17 mouse cellular contexts compared by ENCODE assay signal in the genomic region with DNA sequence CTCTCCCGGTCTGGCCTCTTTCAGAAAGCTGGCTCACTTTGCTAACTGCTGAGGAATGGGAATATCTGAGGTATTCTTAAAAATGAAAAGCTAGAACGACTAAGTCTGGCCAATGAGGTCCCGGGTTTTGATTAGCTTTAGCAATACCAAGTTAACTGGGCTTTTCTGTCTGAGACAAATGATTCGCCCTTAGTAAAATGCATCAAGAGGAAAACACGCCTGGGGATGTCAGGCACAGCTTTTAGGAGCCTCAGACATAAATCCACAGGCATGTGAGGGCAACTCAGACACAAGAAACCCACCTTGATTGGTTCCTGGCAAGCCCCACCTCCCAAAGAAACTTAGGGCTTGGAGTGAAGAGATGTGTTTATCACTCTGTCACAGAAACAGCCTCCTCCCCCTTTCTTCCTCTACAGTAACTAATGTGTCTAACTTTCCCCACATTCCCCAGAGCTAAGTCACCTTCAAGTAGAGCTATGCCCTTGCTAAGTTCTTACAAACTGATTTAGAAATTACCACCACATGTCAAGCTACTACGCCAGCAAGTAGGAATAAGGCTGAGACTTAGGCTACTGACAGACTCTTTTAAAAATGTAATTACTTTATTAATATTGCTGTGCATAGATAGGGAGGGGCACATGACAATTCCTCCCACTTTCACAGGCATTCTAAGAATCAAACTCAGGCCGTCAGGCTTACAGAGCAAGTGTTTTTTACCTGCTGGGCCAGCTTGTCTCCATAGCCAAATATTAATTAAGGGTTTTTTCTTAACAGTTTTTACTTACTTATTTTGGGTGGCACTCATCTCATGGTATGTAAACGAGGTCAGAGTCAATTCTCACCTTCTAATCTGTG. TPM values are rescaled to one million over a fixed set of nuclear protein-coding genes. Genes with fewer than 3 reads are reported as not detected.
DNase-seq lines count a peak whose midpoint lies in the region; ATAC-seq and TF ChIP-seq lines count a peak whose summit lies in the region.
"Had no signal": no experiment of that assay in that cellular context is flagged by ENCODE, and none has a peak within 500 bp of the region (broad histone marks: within the 10 kb centered on the region; RNA-seq: fewer than 3 reads in every experiment).

No protein-coding gene starts in this region.

- peaks cover 15% of the 10 kb centered on the region; the same call in 1 of the 2 replicates for H3K4me1 ChIP-seq in heart, postnatal 0 days (ENCODE audit: control insufficient read depth, insufficient read depth)
- H3K4me1 ChIP-seq in embryonic fibroblast, embryonic 13.5 days (ENCODE audit: control insufficient read depth, insufficient read depth, low read length), result peaks cover 8% of the 10 kb centered on the region
- peaks cover 40% of the 10 kb centered on the region for H3K4me1 ChIP-seq in liver, embryonic 15.5 days (replicated peaks)
- H3K4me1 ChIP-seq: kidney, embryonic 15.5 days had no signal

- TF ChIP-seq EP300 in heart, postnatal 0 days (IDR thresholded peaks at IDR 0.05; ENCODE audit: low read depth), result no peak

- WGBS in heart, postnatal 0 days, result 64% methylated on average over 8 of the region's 8 CpGs
- 61% methylated on average over 8 of the region's 8 CpGs for WGBS in liver, embryonic 15.5 days (ENCODE audit: insufficient replicate concordance)

- H3K27ac ChIP-seq in heart, postnatal 0 days (ENCODE audit: low read depth), result 0 out of 2 replicates have a peak overlapping the region, but pooled peaks have one; percentile 1
- peak overlapping the region; percentile 86 for H3K27ac ChIP-seq in embryonic fibroblast, embryonic 13.5 days (ENCODE audit: insufficient read depth, low read length)
- H3K27ac ChIP-seq in liver, embryonic 15.5 days (replicated peaks), result peak overlapping the region; percentile 73
- H3K27ac ChIP-seq: kidney, embryonic 15.5 days had no signal

- DNase-seq in heart, postnatal 0 days (ENCODE audit: low spot score), result peak; percentile 8
- no peak for DNase-seq in heart, postnatal 4 days
- DNase-seq in NIH3T3 (ENCODE audit: low read depth), result peak; percentile 89
- DNase-seq in layer of hippocampus, adult 18-20 months (ENCODE audit: low spot score in 2 of 2), result no peak
- no peak for DNase-seq in right cerebral cortex, adult 18-20 months
- no peak for DNase-seq in left cerebral cortex, postnatal 10 days (ENCODE audit: extremely low spot score in 1 of 2, low spot score in 2 of 2)
- DNase-seq: adrenal gland, adult 2 months; cerebellum, adult 8-10 months; forebrain, postnatal 0 days; gastrocnemius, postnatal 10 days; left cerebral cortex, postnatal 4 days; lung, adult 2 months had no signal

- TF ChIP-seq CTCF in heart, postnatal 0 days (IDR thresholded peaks at IDR 0.05; ENCODE audit: low read depth), result no peak
- no peak for TF ChIP-seq CTCF in embryonic fibroblast, embryonic 13.5 days (IDR thresholded peaks at IDR 0.05; ENCODE audit: borderline replicate concordance, insufficient read depth, low read length)

- H3K9me3 ChIP-seq in heart, postnatal 0 days (replicated peaks; ENCODE audit: control insufficient read depth, low read length), result no peaks in the 10 kb centered on the region
- H3K9me3 ChIP-seq in liver, embryonic 15.5 days (replicated peaks), result no peaks in the 10 kb centered on the region
- H3K9me3 ChIP-seq: kidney, embryonic 15.5 days had no signal

- H3K36me3 ChIP-seq in heart, postnatal 0 days (replicated peaks; ENCODE audit: control insufficient read depth, insufficient read depth, low read length), result peaks cover 26% of the 10 kb centered on the region
- peaks cover 40% of the 10 kb centered on the region for H3K36me3 ChIP-seq in liver, embryonic 15.5 days (replicated peaks)

- H3K9ac ChIP-seq in heart, postnatal 0 days (replicated peaks; ENCODE audit: low read depth, low read length), result no peak overlapping the region
- H3K9ac ChIP-seq in liver, embryonic 15.5 days, result 0 out of 2 replicates have a peak overlapping the region, but pooled peaks have one; percentile 3
- H3K9ac ChIP-seq: forebrain, postnatal 0 days; kidney, embryonic 15.5 days had no signal

- intact Hi-C loops in left cerebral cortex, postnatal 10 days (cut with DNase I), result no loop called here

- H3K4me3 ChIP-seq in heart, postnatal 0 days (ENCODE audit: low read depth, low read length), result no peak overlapping the region
- no peak overlapping the region for H3K4me3 ChIP-seq in embryonic fibroblast, embryonic 13.5 days (ENCODE audit: insufficient read depth, low read length)
- H3K4me3 ChIP-seq in liver, embryonic 15.5 days (replicated peaks), result no peak overlapping the region
- H3K4me3 ChIP-seq: kidney, embryonic 15.5 days had no signal

- ATAC-seq in heart, postnatal 0 days (ENCODE audit: insufficient read depth, low read depth), result no peak
- peak; percentile 93 for ATAC-seq in liver, embryonic 15.5 days (ENCODE audit: insufficient read depth)
- ATAC-seq: forebrain, postnatal 0 days; hindbrain, embryonic 16.5 days; midbrain, embryonic 16.5 days had no signal

- H3K4me2 ChIP-seq in heart, postnatal 0 days (ENCODE audit: low read depth, low read length), result no peak overlapping the region
- H3K4me2 ChIP-seq in liver, embryonic 15.5 days, result peak overlapping the region; percentile 38
- H3K4me2 ChIP-seq: kidney, embryonic 15.5 days had no signal

- no peak for TF ChIP-seq POLR2A in embryonic fibroblast, embryonic 13.5 days (IDR thresholded peaks at IDR 0.05; ENCODE audit: low read depth, low read length)

- no peaks in the 10 kb centered on the region for H3K27me3 ChIP-seq in heart, postnatal 0 days (ENCODE audit: control insufficient read depth, insufficient read depth, low read length)
- H3K27me3 ChIP-seq in liver, embryonic 15.5 days, result no peaks in the 10 kb centered on the region
- H3K27me3 ChIP-seq: kidney, embryonic 15.5 days had no signal

RNA-seq across cellular contexts. Expression of a gene that starts 26.0 kb away (rescaled TPM):
- 2.6 and 4.8 TPM in 2 replicates for total RNA-seq in heart, postnatal 0 days (2014; rRNA removed; ENCODE audit: low replicate concordance)
- 3.4 and 4.2 TPM in 2 replicates for polyA plus RNA-seq in heart, postnatal 0 days (2015; fragmentation: Nextera tagmentation; extraction: Ambion mirVana)
- total RNA-seq in heart, postnatal 4 days (2021), result 1 to 10 TPM; 8.4 to 8.8 TPM
- polyA plus RNA-seq in embryonic fibroblast, embryonic 13.5 days (2011; ENCODE audit: insufficient read length, low read depth, missing spikeins), result 14.0 and 20.6 TPM in 2 replicates
- polyA plus RNA-seq in liver, embryonic 15.5 days (2015; fragmentation: Nextera tagmentation; extraction: Ambion mirVana), result 6.5 and 6.8 TPM in 2 replicates
- total RNA-seq in layer of hippocampus, adult 18-20 months (2021), result 10 to 100 TPM; 12.6 to 15.1 TPM
- 10 to 100 TPM; 12.0 to 13.4 TPM for total RNA-seq in left cerebral cortex, postnatal 10 days (2021)

Comparison
In these comparisons a context has a peak if more than half of its experiments do, and no peak if none do; other contexts are left out.
1. DNase-seq: peak in heart, postnatal 0 days (single experiment) and NIH3T3 (single experiment); none in heart, postnatal 4 days (single experiment), layer of hippocampus, adult 18-20 months (0 of 2), right cerebral cortex, adult 18-20 months (single experiment) and left cerebral cortex, postnatal 10 days (0 of 2).
2. H3K27ac ChIP-seq: peak in every context shown above with its lines; median percentile 86 in embryonic fibroblast, embryonic 13.5 days; 73 in liver, embryonic 15.5 days; 1 in heart, postnatal 0 days.